8 mouse cellular contexts compared by ENCODE assay signal in the genomic region with DNA sequence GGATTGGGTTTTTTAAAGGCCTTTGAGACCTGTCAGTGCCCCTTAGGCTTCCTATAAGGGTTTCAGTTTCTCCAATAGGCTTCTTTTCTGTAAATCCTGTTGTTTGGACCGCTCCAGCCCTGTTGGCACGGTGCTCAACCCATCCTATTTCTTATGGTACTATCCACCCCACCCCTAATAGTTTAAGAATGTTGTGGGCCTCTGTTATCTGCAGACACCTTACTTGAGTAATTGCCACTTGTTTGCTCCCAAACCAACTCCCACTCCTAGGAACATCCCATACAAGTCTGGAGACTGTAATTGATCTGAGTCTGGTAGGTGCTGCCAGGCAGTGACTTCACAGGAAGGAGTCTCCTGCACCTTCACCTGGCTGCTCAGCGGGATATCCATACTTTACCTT. TPM values are rescaled to one million over a fixed set of nuclear protein-coding genes. Genes with fewer than 3 reads are reported as not detected.
DNase-seq lines count a peak whose midpoint lies in the region; ATAC-seq and TF ChIP-seq lines count a peak whose summit lies in the region.

No protein-coding gene starts in this region.

- H3K27me3 ChIP-seq in heart, adult 2 months (ENCODE audit: control insufficient read depth, insufficient read depth, low read length): no peaks in the 10 kb centered on the region
- no peaks in the 10 kb centered on the region for H3K27me3 ChIP-seq in testis, adult 2 months (ENCODE audit: control insufficient read depth, insufficient read depth, low read length)
- no peaks in the 10 kb centered on the region for H3K27me3 ChIP-seq in liver, embryonic 11.5 days (replicated peaks; ENCODE audit: control insufficient read depth, insufficient read depth, low read length)

- H3K9me3 ChIP-seq in liver, embryonic 11.5 days (ENCODE audit: control insufficient read depth, low read length): no peaks in the 10 kb centered on the region

- intact Hi-C loops in heart, adult 2 months (cut with DNase I): loop anchor here (1.0 to 10.0 kb wide), 6 partner anchors 11 to 657 kb away; a partner anchor contains a TSS
- intact Hi-C loops in heart, postnatal 25 days (cut with DNase I): loop anchor here (10.0 kb wide), 1 partner anchor 367 kb away; a partner anchor contains a TSS

- 42% methylated on average over 3 of the region's 3 CpGs for WGBS in heart, adult 2 months
- WGBS in liver, embryonic 11.5 days: 51% methylated on average over 3 of the region's 3 CpGs

- ATAC-seq in liver, embryonic 11.5 days (replicated peaks; ENCODE audit: low FRiP score): no peak
- no peak for ATAC-seq in granulocyte monocyte progenitor cell, adult 5-6 weeks (replicated peaks; ENCODE audit: poor library complexity, severe bottlenecking)

- no peak for TF ChIP-seq EP300 in heart, adult 2 months (IDR thresholded peaks at IDR 0.05; ENCODE audit: insufficient read depth, low read depth, low read length)

- DNase-seq in heart, adult 2 months: no peak
- no peak for DNase-seq in heart, postnatal 25 days (ENCODE audit: low spot score)
- no peak for DNase-seq in testis, postnatal 14 days (ENCODE audit: low spot score)
- DNase-seq in liver, embryonic 11.5 days (ENCODE audit: low spot score): no peak
- no peak for DNase-seq in adrenal gland, postnatal 36 days
- DNase-seq in thymus, postnatal 14 days: no peak

- TF ChIP-seq CTCF in heart, adult 2 months (IDR thresholded peaks at IDR 0.05): no peak
- no peak for TF ChIP-seq CTCF in testis, adult 2 months (IDR thresholded peaks at IDR 0.05; ENCODE audit: control insufficient read depth, insufficient read depth, insufficient replicate concordance, low read depth, low read length)

- peak overlapping the region; percentile 70 for H3K9ac ChIP-seq in heart, adult 2 months (ENCODE audit: low read depth, low read length)
- H3K9ac ChIP-seq in liver, embryonic 11.5 days (ENCODE audit: low read depth, low read length): peak overlapping the region; percentile 89

- peaks cover 7% of the 10 kb centered on the region; the same call in 1 of the 2 replicates for H3K36me3 ChIP-seq in heart, adult 2 months (ENCODE audit: control insufficient read depth, insufficient read depth, low read length)
- no peaks in the 10 kb centered on the region; the same call in 1 of the 2 replicates for H3K36me3 ChIP-seq in testis, adult 2 months (ENCODE audit: control insufficient read depth, insufficient read depth, low read length)
- peaks cover 34% of the 10 kb centered on the region for H3K36me3 ChIP-seq in liver, embryonic 11.5 days (ENCODE audit: control insufficient read depth, insufficient read depth, low read length)

- peaks cover 6% of the 10 kb centered on the region for H3K79me2 ChIP-seq in heart, adult 2 months (replicated peaks; ENCODE audit: control insufficient read depth, insufficient read depth, low read length)

- H3K4me2 ChIP-seq in liver, embryonic 11.5 days: peak overlapping the region; percentile 91

- peak overlapping the region; percentile 100 for H3K27ac ChIP-seq in heart, adult 2 months
- H3K27ac ChIP-seq in testis, adult 2 months (ENCODE audit: control insufficient read depth, insufficient read depth, low read depth, low read length): peak overlapping the region; percentile 99
- H3K27ac ChIP-seq in liver, embryonic 11.5 days (ENCODE audit: low read depth, low read length): peak overlapping the region; percentile 88; the same call in 1 of the 2 replicates

- peaks cover 4% of the 10 kb centered on the region; the same call in 1 of the 2 replicates for H3K4me1 ChIP-seq in heart, adult 2 months (ENCODE audit: control insufficient read depth, insufficient read depth, low read length)
- H3K4me1 ChIP-seq in testis, adult 2 months (ENCODE audit: control insufficient read depth, insufficient read depth, low read length): peaks cover 2% of the 10 kb centered on the region; the same call in 1 of the 2 replicates
- H3K4me1 ChIP-seq in liver, embryonic 11.5 days (replicated peaks; ENCODE audit: control insufficient read depth, insufficient read depth, low read length): peaks cover 9% of the 10 kb centered on the region

- TF ChIP-seq POLR2A in heart, adult 2 months (IDR thresholded peaks at IDR 0.05; ENCODE audit: insufficient read depth, low read depth, low read length): no peak
- no peak for TF ChIP-seq POLR2A in testis, adult 2 months (IDR thresholded peaks at IDR 0.05; ENCODE audit: control insufficient read depth, low read depth, low read length)

- H3K4me3 ChIP-seq in heart, adult 2 months: peak overlapping the region; percentile 99
- H3K4me3 ChIP-seq in testis, adult 2 months (ENCODE audit: control insufficient read depth, low read depth, low read length): peak overlapping the region; percentile 94
- peak overlapping the region; percentile 94 for H3K4me3 ChIP-seq in liver, embryonic 11.5 days (ENCODE audit: low read depth, low read length)

RNA-seq across cellular contexts. Expression of a gene that starts 0.9 kb away (rescaled TPM):
- 10 to 100 TPM; 31.2 to 36.4 TPM for total RNA-seq in heart, adult 2 months (2021)
- polyA plus RNA-seq in heart, adult 2 months (2012; rRNA removed): 263 and 281 TPM in 2 replicates
- total RNA-seq in heart, postnatal 25 days (2021): 10 to 100 TPM; 37.4 to 40.9 TPM
- 469 and 559 TPM in 2 replicates for polyA plus RNA-seq in testis, adult 2 months (2012; rRNA removed)
- 43.6 and 48.1 TPM in 2 replicates for polyA plus RNA-seq in liver, embryonic 11.5 days (2014; fragmentation: Nextera tagmentation; extraction: Ambion mirVana)
- total RNA-seq in adrenal gland, postnatal 36 days (2021): 10 to 100 TPM; 70.0 to 88.7 TPM
- 69.9 and 91.7 TPM in 2 replicates for total RNA-seq in granulocyte monocyte progenitor cell, adult 5-6 weeks (2014; fragmentation: Nextera tagmentation)
- 18.0 and 26.4 TPM in 2 replicates for total RNA-seq in granulocyte monocyte progenitor cell, adult 5-6 weeks (2017)

RNA-seq across cellular contexts. Expression of a gene that starts 12.4 kb away (rescaled TPM):
- total RNA-seq in heart, adult 2 months (2021): 1 to 10 TPM; 2.2 to 3.7 TPM
- polyA plus RNA-seq in heart, adult 2 months (2012; rRNA removed): 3.3 TPM in 2 replicates
- 1 to 10 TPM; 2.5 to 3.2 TPM for total RNA-seq in heart, postnatal 25 days (2021)
- polyA plus RNA-seq in testis, adult 2 months (2012; rRNA removed): 5.1 and 5.7 TPM in 2 replicates
- 1.8 TPM in 2 replicates for polyA plus RNA-seq in liver, embryonic 11.5 days (2014; fragmentation: Nextera tagmentation; extraction: Ambion mirVana)
- 10 to 100 TPM; 11.4 to 17.6 TPM for total RNA-seq in adrenal gland, postnatal 36 days (2021)
- total RNA-seq in granulocyte monocyte progenitor cell, adult 5-6 weeks (2014; fragmentation: Nextera tagmentation): 0.32 TPM in 1 of 2 replicates, not detected in the other
- 1.4 and 2.0 TPM in 2 replicates for total RNA-seq in granulocyte monocyte progenitor cell, adult 5-6 weeks (2017)

RNA-seq across cellular contexts. Expression of a gene that starts 18.5 kb away (rescaled TPM):
- 1 to 10 TPM in 1 of 2 experiments, under 1 TPM in 1; 0.91 to 2.6 TPM for total RNA-seq in heart, adult 2 months (2021)
- polyA plus RNA-seq in heart, adult 2 months (2012; rRNA removed): 2.8 and 5.1 TPM in 2 replicates
- total RNA-seq in heart, postnatal 25 days (2021): under 1 TPM; 0.68 to 0.75 TPM
- 59.3 and 70.0 TPM in 2 replicates for polyA plus RNA-seq in testis, adult 2 months (2012; rRNA removed)
- 0.58 and 0.85 TPM in 2 replicates for polyA plus RNA-seq in liver, embryonic 11.5 days (2014; fragmentation: Nextera tagmentation; extraction: Ambion mirVana)
- 1 to 10 TPM; 1.9 to 3.5 TPM for total RNA-seq in adrenal gland, postnatal 36 days (2021)
- total RNA-seq in granulocyte monocyte progenitor cell, adult 5-6 weeks (2014; fragmentation: Nextera tagmentation): not detected in 2 replicates
- total RNA-seq in granulocyte monocyte progenitor cell, adult 5-6 weeks (2017): 0.09 and 0.52 TPM in 2 replicates

RNA-seq across cellular contexts. Expression of a gene that starts 26.9 kb away (rescaled TPM):
- 1 to 10 TPM; 3.1 to 5.8 TPM for total RNA-seq in heart, adult 2 months (2021)
- 7.3 and 10.7 TPM in 2 replicates for polyA plus RNA-seq in heart, adult 2 months (2012; rRNA removed)
- 1 to 10 TPM; 5.7 to 5.9 TPM for total RNA-seq in heart, postnatal 25 days (2021)
- polyA plus RNA-seq in testis, adult 2 months (2012; rRNA removed): 17.9 and 19.2 TPM in 2 replicates
- polyA plus RNA-seq in liver, embryonic 11.5 days (2014; fragmentation: Nextera tagmentation; extraction: Ambion mirVana): 20.0 and 22.8 TPM in 2 replicates
- total RNA-seq in adrenal gland, postnatal 36 days (2021): 10 to 100 TPM; 35.5 to 48.5 TPM
- total RNA-seq in granulocyte monocyte progenitor cell, adult 5-6 weeks (2014; fragmentation: Nextera tagmentation): not detected in 2 replicates
- total RNA-seq in granulocyte monocyte progenitor cell, adult 5-6 weeks (2017): 0.21 TPM in 1 of 2 replicates, not detected in the other
